Mouse (Mus musculus): ENCODE measurements around the gene Hist1h2bn. TPM values are rescaled to one million over a fixed set of nuclear protein-coding genes. Genes with fewer than 3 reads are reported as not detected.
A peak's percentile ranks its signal among the peaks of the same experiment; 100 is the strongest.
"Not testable (repeated sequence)": the region's sequence is repeated elsewhere in the genome, so short reads cannot be mapped to it uniquely, and the experiment has no call there.

The Hist1h2bn gene
- 2.3 and 3.0 TPM in 2 replicates for polyA plus RNA-seq (2012; rRNA removed)

DNA sequence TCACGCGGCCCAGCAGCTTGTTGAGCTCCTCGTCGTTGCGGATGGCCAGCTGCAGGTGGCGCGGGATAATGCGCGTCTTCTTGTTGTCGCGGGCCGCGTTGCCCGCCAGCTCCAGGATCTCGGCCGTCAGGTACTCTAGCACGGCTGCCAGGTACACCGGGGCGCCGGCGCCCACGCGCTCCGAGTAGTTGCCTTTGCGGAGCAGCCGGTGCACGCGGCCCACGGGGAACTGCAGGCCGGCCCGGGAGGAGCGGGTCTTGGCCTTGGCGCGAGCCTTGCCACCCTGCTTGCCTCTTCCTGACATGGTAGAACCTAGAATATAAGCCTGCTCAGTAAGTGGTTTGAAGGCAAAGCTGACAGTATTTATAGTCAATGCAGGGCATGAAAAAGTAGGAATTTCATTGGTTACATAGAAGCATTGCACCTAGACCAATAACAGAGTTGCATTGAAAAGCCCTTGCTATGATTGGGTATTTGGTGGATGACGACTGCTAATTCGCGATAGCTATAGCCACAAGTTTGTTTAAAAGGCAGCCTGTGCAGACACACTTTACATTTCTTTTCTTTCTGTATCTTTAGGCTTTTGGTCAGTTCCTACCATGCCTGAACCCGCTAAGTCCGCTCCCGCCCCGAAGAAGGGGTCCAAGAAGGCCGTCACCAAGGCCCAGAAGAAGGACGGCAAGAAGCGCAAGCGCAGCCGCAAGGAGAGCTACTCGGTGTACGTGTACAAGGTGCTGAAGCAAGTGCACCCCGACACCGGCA lies at the start of gene Hist1h2bn, which contains the start of gene Hist1h2ak:
Gene Hist1h2bn, plus strand, starts transcription at position 600 of the 762 bp plus-strand sequence.
Gene Hist1h2ak, minus strand, starts transcription at position 304 of the 762 bp plus-strand sequence.
- H3K4me3 ChIP-seq (ENCODE audit: control insufficient read depth, low read depth, low read length): peak within 1 kb of the TSS; percentile 60
- not testable (repeated sequence) for H3K4me1 ChIP-seq (ENCODE audit: control insufficient read depth, insufficient read depth, low read length); H3K36me3 ChIP-seq (ENCODE audit: control insufficient read depth, insufficient read depth, low read length); H3K27me3 ChIP-seq (ENCODE audit: control insufficient read depth, insufficient read depth, low read length)
- peak within 1 kb of the TSS; percentile 48 for H3K27ac ChIP-seq (ENCODE audit: control insufficient read depth, insufficient read depth, low read depth, low read length)

DNA sequence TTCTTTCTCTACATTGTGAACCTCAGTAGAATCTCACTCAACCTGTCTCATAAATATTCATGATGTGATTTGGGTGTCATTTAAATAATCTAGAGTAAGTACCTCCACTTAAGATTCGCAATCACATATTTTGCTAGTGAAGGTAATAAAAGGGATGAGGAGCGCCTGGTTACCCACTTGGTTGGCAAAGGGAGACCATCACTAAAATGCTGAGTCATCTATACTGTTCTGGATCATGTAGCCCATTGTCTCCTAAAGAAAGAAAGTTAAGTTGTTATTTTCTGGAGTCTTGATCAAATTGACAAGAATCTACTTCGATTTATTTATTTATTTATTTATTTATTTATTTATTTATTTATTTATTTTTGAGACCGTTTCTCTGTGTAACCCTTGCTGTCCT lies 47.3 kb upstream of the Hist1h2bn start:
- H3K36me3 ChIP-seq (ENCODE audit: control insufficient read depth, insufficient read depth, low read length): no peaks in the 10 kb centered on the region
- H3K4me3 ChIP-seq (ENCODE audit: control insufficient read depth, low read depth, low read length): no peak overlapping the region
- TF ChIP-seq POLR2A (IDR thresholded peaks at IDR 0.05; ENCODE audit: control insufficient read depth, low read depth, low read length): no peak
- TF ChIP-seq CTCF (IDR thresholded peaks at IDR 0.05; ENCODE audit: control insufficient read depth, insufficient read depth, insufficient replicate concordance, low read depth, low read length): no peak
- H3K4me1 ChIP-seq (ENCODE audit: control insufficient read depth, insufficient read depth, low read length): no peaks in the 10 kb centered on the region; the same call in 1 of the 2 replicates
- no peaks in the 10 kb centered on the region for H3K27me3 ChIP-seq (ENCODE audit: control insufficient read depth, insufficient read depth, low read length)
- no peak overlapping the region for H3K27ac ChIP-seq (ENCODE audit: control insufficient read depth, insufficient read depth, low read depth, low read length)

DNA sequence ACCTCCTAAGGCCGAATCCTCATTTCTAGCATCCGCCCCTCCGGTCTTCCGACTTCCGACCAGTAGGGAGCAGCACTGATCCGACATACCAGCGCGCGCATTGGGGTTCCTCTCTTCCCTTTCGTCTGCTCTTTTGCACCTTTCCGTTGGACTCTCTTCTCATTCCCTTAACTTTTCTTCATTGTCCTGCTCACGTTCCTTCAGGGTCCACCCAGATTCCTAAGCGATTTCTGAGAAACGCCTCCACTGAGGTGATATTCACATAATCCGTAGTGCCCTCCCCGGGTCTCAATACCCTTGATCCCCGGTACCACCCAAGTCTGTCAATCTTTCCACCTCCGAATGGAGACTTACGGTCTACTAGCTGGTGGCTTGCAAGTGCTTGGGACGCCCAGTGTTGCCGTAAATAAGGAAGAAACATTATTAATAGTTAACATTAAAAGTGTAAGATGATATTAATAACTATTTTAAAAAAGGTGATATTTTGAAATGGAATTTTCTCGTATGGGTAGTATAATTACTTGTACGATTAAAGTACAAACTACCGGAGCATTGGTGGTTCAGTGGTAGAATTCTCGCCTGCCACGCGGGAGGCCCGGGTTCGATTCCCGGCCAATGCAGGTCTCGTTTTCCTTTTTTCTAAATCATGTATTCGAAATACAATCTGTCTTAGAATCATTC lies 43.8 kb upstream of the Hist1h2bn start:
- Histone ChIP-seq H3K27me3 (ENCODE audit: control insufficient read depth, insufficient read depth, low read length) (no peaks in the 10 kb centered on the region), H3K4me3 (ENCODE audit: control insufficient read depth, low read depth, low read length) (peak overlapping the region; percentile 76), H3K27ac (ENCODE audit: control insufficient read depth, insufficient read depth, low read depth, low read length) (peak overlapping the region; percentile 15; the same call in 1 of the 2 replicates), H3K36me3 (ENCODE audit: control insufficient read depth, insufficient read depth, low read length) (no peaks in the 10 kb centered on the region), H3K4me1 (ENCODE audit: control insufficient read depth, insufficient read depth, low read length) (no peaks in the 10 kb centered on the region; the same call in 1 of the 2 replicates)
- TF ChIP-seq POLR2A (IDR thresholded peaks at IDR 0.05; ENCODE audit: control insufficient read depth, low read depth, low read length) (no peak), CTCF (IDR thresholded peaks at IDR 0.05; ENCODE audit: control insufficient read depth, insufficient read depth, insufficient replicate concordance, low read depth, low read length) (peak; percentile 73; the same call in 1 of the 2 replicates)

DNA sequence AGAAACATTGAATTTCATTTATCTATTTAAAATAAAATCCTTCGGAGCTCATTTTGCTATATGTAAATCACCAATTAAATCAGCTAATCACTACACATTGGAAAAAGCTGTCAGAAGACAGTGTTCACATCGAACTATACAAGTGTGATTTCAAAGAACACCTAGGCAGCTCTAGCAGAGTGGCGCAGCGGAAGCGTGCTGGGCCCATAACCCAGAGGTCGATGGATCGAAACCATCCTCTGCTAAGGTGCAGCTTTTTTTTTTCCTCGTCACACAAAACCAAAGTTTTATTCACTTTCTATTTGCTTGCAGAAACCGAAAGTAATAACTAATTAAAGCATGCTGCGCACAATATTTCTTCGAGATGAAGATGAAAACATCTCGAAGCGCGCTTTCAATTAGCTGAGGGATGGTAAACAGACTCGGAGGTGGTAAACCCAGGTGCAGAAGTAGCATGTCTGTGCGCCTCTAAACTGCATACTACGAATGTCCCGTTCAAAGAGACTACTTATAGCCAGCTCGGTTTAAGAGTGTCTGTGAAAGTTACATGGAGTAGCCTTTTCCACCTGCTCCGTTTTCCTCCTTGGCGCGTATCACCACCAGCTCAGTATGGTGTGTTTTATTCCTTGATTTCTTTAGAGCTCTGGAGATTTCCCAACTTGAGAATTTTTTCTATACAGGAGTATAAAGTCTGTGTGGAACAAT lies 43.0 kb upstream of the Hist1h2bn start:
- no peak overlapping the region for H3K27ac ChIP-seq (ENCODE audit: control insufficient read depth, insufficient read depth, low read depth, low read length)
- H3K4me1 ChIP-seq (ENCODE audit: control insufficient read depth, insufficient read depth, low read length): no peaks in the 10 kb centered on the region; the same call in 1 of the 2 replicates
- no peaks in the 10 kb centered on the region for H3K27me3 ChIP-seq (ENCODE audit: control insufficient read depth, insufficient read depth, low read length)
- TF ChIP-seq CTCF (IDR thresholded peaks at IDR 0.05; ENCODE audit: control insufficient read depth, insufficient read depth, insufficient replicate concordance, low read depth, low read length): no peak
- no peak for TF ChIP-seq POLR2A (IDR thresholded peaks at IDR 0.05; ENCODE audit: control insufficient read depth, low read depth, low read length)
- no peaks in the 10 kb centered on the region for H3K36me3 ChIP-seq (ENCODE audit: control insufficient read depth, insufficient read depth, low read length)
- peak overlapping the region; percentile 59 for H3K4me3 ChIP-seq (ENCODE audit: control insufficient read depth, low read depth, low read length)

DNA sequence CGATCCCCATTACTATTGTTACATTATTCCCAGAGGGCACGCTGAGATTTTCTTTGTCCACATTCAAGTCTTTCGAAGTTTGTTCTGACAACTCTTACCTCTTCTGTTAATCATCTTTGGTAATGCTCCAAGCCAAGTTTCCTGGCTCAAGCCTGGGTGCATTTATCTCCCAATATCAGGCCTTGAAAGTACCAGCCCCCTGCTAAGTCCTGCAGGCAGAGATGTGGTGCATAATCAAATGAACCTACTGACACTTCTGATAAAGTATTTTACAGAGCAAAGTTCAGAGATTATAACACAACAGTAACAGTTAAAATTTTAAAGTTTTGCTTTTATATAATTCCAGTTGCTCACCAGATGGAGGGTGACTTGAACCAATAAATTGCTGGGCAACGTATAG lies 42.2 kb upstream of the Hist1h2bn start:
- H3K4me1 ChIP-seq (ENCODE audit: control insufficient read depth, insufficient read depth, low read length): peaks cover 2% of the 10 kb centered on the region
- no peaks in the 10 kb centered on the region for H3K27me3 ChIP-seq (ENCODE audit: control insufficient read depth, insufficient read depth, low read length)
- H3K4me3 ChIP-seq (ENCODE audit: control insufficient read depth, low read depth, low read length): no peak overlapping the region
- no peaks in the 10 kb centered on the region for H3K36me3 ChIP-seq (ENCODE audit: control insufficient read depth, insufficient read depth, low read length)
- no peak for TF ChIP-seq CTCF (IDR thresholded peaks at IDR 0.05; ENCODE audit: control insufficient read depth, insufficient read depth, insufficient replicate concordance, low read depth, low read length)
- no peak for TF ChIP-seq POLR2A (IDR thresholded peaks at IDR 0.05; ENCODE audit: control insufficient read depth, low read depth, low read length)
- H3K27ac ChIP-seq (ENCODE audit: control insufficient read depth, insufficient read depth, low read depth, low read length): no peak overlapping the region

DNA sequence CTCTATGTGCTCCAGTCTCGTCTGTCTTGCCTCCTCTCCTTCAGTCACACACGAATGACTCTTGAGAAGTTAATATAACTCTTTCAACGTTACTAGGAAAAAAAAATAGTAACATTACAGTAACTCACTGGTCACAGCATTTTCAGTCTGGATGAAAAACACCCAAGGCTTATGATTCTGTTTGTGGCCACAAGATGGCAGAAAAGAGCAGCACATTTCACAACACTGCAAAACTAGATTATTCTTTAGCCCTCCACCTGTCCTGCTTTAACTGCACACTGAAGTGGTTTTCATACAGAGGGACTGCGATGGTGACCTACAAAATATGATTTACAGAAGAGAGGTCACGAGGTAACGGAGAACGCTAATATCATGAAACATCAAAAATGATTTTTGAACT lies 39.2 kb upstream of the Hist1h2bn start:
- no peak for TF ChIP-seq CTCF (IDR thresholded peaks at IDR 0.05; ENCODE audit: control insufficient read depth, insufficient read depth, insufficient replicate concordance, low read depth, low read length)
- H3K27ac ChIP-seq (ENCODE audit: control insufficient read depth, insufficient read depth, low read depth, low read length): no peak overlapping the region
- peaks cover 8% of the 10 kb centered on the region for H3K4me1 ChIP-seq (ENCODE audit: control insufficient read depth, insufficient read depth, low read length)
- no peak overlapping the region for H3K4me3 ChIP-seq (ENCODE audit: control insufficient read depth, low read depth, low read length)
- H3K36me3 ChIP-seq (ENCODE audit: control insufficient read depth, insufficient read depth, low read length): no peaks in the 10 kb centered on the region
- H3K27me3 ChIP-seq (ENCODE audit: control insufficient read depth, insufficient read depth, low read length): no peaks in the 10 kb centered on the region

Data from testis, adult 2 months (tissue).